Mouse (Mus musculus): Measurements from ENCODE around the gene Olfr986. TPM values are rescaled to one million over a fixed set of nuclear protein-coding genes. Genes with fewer than 3 reads are reported as not detected.
A peak's percentile ranks its signal among the peaks of the same experiment; 100 is the strongest.

The Olfr986 gene
- polyA plus RNA-seq, 1 experiment from 2014 or later: 0.08 TPM

DNA sequence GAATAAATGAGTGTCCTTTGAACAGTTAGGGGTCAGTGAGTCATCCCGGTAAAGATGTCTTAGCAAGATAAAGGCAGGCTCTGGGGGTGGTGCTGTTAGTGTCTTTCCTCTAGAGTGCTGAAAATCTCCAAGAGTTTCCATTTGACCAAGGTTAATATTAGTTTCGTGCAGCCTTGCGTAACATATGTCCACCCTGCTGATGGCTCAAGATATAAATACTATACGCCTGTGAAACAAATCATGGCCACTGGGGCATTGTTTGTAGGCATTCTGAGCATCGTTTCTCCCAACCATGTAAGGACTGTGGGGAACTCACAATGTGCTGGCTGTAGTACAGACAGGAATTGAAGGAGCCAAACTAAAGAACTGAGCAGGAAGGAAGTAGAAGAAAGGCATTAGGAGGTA lies 25.8 kb downstream of the Olfr986 start:
- 92% methylated on average over 5 of the region's 5 CpGs for WGBS
- peaks cover 38% of the 10 kb centered on the region for H3K36me3 ChIP-seq (replicated peaks)
- no peak overlapping the region for H3K4me2 ChIP-seq
- no peaks in the 10 kb centered on the region for H3K4me1 ChIP-seq
- ATAC-seq (replicated peaks): no peak
- no peak overlapping the region for H3K9ac ChIP-seq
- no peaks in the 10 kb centered on the region for H3K9me3 ChIP-seq
- no peak overlapping the region for H3K4me3 ChIP-seq
- H3K27me3 ChIP-seq (replicated peaks): no peaks in the 10 kb centered on the region
- no peak overlapping the region for H3K27ac ChIP-seq

DNA sequence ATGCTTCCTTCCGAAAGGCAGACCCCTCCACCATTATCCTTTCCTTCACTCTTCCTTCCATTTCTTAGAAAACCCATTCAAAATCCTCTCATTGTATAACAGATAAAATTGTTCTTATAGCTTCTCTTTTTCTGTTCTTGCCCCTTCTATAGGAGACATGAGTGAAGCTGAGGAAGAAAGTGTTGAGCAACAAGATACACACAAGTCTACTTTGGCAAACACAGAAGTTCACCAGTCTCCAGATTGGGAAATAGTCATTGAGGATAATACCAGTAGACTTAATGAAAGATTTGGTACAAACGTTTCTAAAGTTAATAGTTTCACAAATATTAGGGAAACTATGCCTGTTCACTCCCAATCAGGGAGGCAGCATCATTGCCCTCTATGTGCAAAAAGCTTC lies 30.0 kb downstream of the Olfr986 start:
- Histone ChIP-seq H3K4me1 (no peaks in the 10 kb centered on the region), H3K4me2 (no peak overlapping the region), H3K27ac (no peak overlapping the region), H3K9ac (no peak overlapping the region), H3K9me3 (no peaks in the 10 kb centered on the region), H3K36me3 (replicated peaks) (peaks cover 54% of the 10 kb centered on the region), H3K27me3 (replicated peaks) (no peaks in the 10 kb centered on the region), H3K4me3 (no peak overlapping the region)
- WGBS: 89% methylated on average over 2 of the region's 2 CpGs
- no peak for ATAC-seq (replicated peaks)

DNA sequence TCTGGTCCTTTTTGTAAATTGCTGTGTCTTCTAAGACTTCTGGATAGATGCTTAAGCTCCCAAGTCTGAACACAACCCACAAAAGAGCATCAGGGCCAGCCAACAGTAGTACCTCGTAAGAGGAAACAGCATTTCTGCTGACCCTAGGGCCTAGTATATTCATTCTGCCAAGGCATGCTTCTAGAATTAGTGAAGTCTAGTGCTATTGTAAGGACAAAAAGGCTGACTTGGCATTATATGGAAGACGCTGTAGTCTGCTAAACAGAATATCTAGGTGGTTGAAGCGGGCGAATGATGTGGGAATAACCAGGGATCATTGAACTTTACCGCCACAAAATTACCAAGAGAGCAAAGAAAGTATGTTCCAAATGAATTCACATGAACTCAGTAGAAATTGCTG lies 33.3 kb downstream of the Olfr986 start:
- H3K9ac ChIP-seq: no peak overlapping the region
- ATAC-seq (replicated peaks): no peak
- H3K27ac ChIP-seq: no peak overlapping the region
- no peak overlapping the region for H3K4me3 ChIP-seq
- H3K27me3 ChIP-seq (replicated peaks): no peaks in the 10 kb centered on the region
- H3K36me3 ChIP-seq (replicated peaks): peaks cover 40% of the 10 kb centered on the region
- no peaks in the 10 kb centered on the region for H3K9me3 ChIP-seq
- WGBS: 94% methylated on average over 5 of the region's 5 CpGs
- no peak overlapping the region for H3K4me2 ChIP-seq
- no peaks in the 10 kb centered on the region for H3K4me1 ChIP-seq

DNA sequence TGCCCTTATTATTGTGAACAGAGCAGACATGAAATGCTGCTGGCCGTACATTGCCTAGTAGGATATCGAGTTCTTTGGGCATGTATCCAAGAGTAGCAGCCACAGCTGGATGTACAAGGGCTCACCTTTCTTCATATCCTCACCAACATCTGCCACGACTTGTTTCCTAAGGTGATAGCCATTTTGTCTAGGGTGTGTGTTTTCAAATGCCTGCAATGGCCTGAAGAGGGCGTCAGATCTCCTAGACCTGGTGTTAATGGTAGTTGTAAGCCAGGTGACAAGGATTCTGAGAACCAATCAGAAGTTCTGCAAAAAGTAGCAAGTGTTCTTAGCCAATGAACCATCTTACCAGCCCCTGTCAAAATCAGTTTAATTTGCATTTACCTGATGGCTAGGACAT lies 35.9 kb downstream of the Olfr986 start:
- ATAC-seq (replicated peaks): no peak
- WGBS: 79% methylated on average over 4 of the region's 4 CpGs

DNA sequence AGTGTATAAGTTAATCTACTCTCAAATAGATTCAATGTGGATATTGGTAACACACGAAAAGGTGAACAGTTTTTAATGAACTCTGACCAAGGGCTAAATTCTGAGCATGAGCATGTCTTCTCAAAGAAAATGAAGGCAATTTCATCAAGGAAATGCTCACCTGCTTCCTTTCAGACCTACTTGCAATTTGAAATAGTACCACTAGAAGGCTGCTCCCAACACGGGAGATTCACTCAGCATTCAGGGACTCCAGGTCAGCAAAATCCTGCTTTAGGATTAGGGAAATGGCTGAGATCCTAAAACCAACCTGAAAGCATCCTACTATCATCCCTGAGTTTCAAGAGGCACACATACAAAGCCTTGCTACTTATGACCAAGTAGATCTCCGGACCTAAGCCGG lies 43.6 kb downstream of the Olfr986 start:
- WGBS: 69% methylated on average over 4 of the region's 4 CpGs
- H3K4me3 ChIP-seq: no peak overlapping the region
- peaks cover 9% of the 10 kb centered on the region; the same call in 1 of the 2 replicates for H3K4me1 ChIP-seq

More for the DNA sequence above, 35.9 kb downstream of the Olfr986 start:
- Histone ChIP-seq H3K36me3 (replicated peaks) (peaks cover 15% of the 10 kb centered on the region), H3K4me1 (no peaks in the 10 kb centered on the region), H3K27me3 (replicated peaks) (no peaks in the 10 kb centered on the region), H3K9ac (no peak overlapping the region), H3K4me3 (no peak overlapping the region), H3K27ac (no peak overlapping the region), H3K4me2 (no peak overlapping the region), H3K9me3 (no peaks in the 10 kb centered on the region)

DNA sequence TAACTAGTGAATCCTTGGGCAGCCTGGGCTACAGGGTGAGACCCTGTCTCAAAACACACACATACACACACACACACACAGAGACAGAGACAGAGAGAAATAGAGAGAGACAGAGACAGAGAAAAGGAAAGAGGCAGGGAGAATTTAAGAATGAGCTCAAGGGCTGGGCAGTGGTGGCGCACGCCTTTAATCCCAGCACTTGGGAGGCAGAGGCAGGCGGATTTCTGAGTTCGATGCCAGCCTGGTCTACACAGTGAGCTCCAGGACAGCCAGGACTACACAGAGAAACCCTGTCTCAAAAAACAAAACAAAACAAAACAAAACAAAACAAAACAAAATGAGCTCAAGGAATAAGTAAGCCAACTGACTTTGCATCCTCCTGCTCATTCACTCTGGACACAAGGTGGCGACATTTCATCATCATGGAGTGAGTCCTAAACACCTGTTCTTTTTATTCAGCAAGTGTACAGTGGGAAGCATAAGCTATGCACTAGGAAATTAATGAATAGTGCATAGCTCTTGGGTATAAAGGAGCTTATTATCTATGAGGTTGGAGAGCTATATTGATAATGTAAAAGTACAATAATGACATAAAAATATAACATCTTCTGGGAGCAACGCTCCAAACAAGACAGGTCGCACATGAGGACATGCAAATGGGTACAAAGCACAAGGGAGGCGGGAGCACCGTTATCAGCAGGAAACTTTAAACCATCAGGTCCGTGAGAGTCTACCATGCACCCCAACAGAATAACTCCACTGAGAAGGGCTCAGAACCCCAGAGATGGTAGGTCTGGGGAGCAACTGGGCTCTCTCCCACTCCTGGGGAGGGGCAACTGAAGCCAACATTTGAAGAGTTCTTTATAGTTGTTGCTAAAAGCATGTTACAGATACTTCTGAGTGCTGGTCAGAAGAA lies 47.4 kb downstream of the Olfr986 start:
- no peak overlapping the region for H3K4me2 ChIP-seq
- H3K36me3 ChIP-seq (replicated peaks): no peaks in the 10 kb centered on the region
- H3K4me1 ChIP-seq: peaks cover 11% of the 10 kb centered on the region; the same call in 1 of the 2 replicates
- no peak overlapping the region for H3K4me3 ChIP-seq
- H3K27me3 ChIP-seq (replicated peaks): no peaks in the 10 kb centered on the region
- no peak overlapping the region for H3K27ac ChIP-seq
- ATAC-seq (replicated peaks): peak; percentile 91
- no peak overlapping the region for H3K9ac ChIP-seq
- WGBS: 64% methylated on average over 10 of the region's 10 CpGs
- no peaks in the 10 kb centered on the region for H3K9me3 ChIP-seq

More for the DNA sequence above, 43.6 kb downstream of the Olfr986 start:
- no peak overlapping the region for H3K4me2 ChIP-seq
- no peaks in the 10 kb centered on the region for H3K9me3 ChIP-seq
- no peak overlapping the region for H3K27ac ChIP-seq
- no peaks in the 10 kb centered on the region for H3K36me3 ChIP-seq (replicated peaks)
- no peak for ATAC-seq (replicated peaks)
- H3K27me3 ChIP-seq (replicated peaks): no peaks in the 10 kb centered on the region
- H3K9ac ChIP-seq: no peak overlapping the region

DNA sequence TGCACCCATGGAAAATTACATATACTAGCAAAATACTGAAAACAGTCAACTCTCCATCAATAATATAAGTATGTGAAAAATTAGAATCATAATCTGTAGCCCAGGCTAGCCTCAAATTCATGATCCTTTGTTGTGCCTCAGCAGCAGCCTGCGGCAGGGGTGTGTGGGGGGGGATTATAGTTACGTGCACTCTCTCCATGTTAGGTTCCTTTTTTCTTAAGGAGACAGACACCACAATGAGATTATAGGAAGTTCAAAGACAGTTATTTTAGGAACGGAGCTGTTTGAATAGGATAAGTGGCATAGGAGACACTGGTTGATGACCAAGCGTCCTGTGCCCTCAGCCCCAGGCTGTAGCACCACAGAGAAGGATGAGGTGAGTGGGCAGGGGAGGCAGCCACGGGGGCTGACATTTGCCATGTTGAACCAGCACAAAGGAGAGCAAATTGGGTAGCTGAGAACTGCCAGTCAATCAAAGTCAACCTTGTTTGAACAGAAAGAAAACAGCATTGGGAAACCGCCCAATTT lies 48.1 kb downstream of the Olfr986 start:
- Histone ChIP-seq H3K36me3 (replicated peaks) (no peaks in the 10 kb centered on the region), H3K9me3 (no peaks in the 10 kb centered on the region), H3K9ac (no peak overlapping the region), H3K27me3 (replicated peaks) (no peaks in the 10 kb centered on the region), H3K4me2 (no peak overlapping the region), H3K4me3 (no peak overlapping the region), H3K27ac (no peak overlapping the region), H3K4me1 (peaks cover 11% of the 10 kb centered on the region; the same call in 1 of the 2 replicates)
- 30% methylated on average over 6 of the region's 6 CpGs for WGBS
- no peak for ATAC-seq (replicated peaks)

DNA sequence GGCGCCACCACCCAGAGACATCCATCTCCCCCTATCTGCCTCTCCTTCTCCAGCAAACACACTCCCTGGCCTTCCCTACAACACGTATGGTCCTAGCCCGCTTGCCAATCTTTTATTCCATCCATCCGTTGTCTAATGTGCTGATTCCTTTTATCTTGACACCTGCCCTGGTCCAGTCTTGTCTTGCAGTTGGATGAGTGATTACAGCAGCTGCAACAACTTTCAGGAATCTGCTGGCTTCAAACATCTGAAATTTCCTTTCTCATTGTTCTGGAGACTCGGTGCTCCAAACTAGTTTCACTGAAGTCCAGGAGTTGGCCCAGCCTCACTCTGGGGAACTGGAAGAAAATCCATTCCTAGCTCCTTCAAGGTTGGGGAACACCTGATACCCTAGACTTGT lies 48.8 kb downstream of the Olfr986 start:
- Histone ChIP-seq H3K27ac (no peak overlapping the region), H3K27me3 (replicated peaks) (no peaks in the 10 kb centered on the region), H3K36me3 (replicated peaks) (no peaks in the 10 kb centered on the region), H3K4me2 (no peak overlapping the region), H3K9ac (no peak overlapping the region), H3K4me3 (no peak overlapping the region), H3K4me1 (peaks cover 11% of the 10 kb centered on the region; the same call in 1 of the 2 replicates), H3K9me3 (no peaks in the 10 kb centered on the region)
- WGBS: 48% methylated on average over 5 of the region's 5 CpGs
- no peak for ATAC-seq (replicated peaks)

DNA sequence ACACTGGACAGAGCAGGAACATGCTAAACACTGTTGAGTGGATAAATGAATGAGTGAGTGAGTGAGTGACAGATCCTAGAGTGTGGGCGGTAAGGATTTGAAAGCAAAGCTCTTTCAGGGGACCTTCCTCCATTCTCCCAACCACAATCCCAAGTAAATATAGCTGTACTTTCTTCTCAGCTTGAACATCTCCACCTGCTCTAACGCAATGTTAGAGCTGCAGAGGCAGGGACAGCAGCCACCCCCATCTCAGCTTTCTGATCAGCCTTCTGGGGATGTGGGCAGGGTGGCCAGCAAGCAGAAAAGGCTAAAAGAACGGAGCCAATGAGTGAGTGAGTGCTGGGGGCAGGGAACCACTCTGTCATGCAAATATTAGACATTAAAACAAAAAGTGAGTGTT lies 50.3 kb downstream of the Olfr986 start:
- Histone ChIP-seq H3K27ac (no peak overlapping the region), H3K4me1 (peaks cover 11% of the 10 kb centered on the region; the same call in 1 of the 2 replicates), H3K4me2 (no peak overlapping the region), H3K36me3 (replicated peaks) (no peaks in the 10 kb centered on the region), H3K27me3 (replicated peaks) (no peaks in the 10 kb centered on the region), H3K9me3 (no peaks in the 10 kb centered on the region), H3K9ac (no peak overlapping the region), H3K4me3 (no peak overlapping the region)
- no peak for ATAC-seq (replicated peaks)
- WGBS: 82% methylated on average over 3 of the region's 3 CpGs

DNA sequence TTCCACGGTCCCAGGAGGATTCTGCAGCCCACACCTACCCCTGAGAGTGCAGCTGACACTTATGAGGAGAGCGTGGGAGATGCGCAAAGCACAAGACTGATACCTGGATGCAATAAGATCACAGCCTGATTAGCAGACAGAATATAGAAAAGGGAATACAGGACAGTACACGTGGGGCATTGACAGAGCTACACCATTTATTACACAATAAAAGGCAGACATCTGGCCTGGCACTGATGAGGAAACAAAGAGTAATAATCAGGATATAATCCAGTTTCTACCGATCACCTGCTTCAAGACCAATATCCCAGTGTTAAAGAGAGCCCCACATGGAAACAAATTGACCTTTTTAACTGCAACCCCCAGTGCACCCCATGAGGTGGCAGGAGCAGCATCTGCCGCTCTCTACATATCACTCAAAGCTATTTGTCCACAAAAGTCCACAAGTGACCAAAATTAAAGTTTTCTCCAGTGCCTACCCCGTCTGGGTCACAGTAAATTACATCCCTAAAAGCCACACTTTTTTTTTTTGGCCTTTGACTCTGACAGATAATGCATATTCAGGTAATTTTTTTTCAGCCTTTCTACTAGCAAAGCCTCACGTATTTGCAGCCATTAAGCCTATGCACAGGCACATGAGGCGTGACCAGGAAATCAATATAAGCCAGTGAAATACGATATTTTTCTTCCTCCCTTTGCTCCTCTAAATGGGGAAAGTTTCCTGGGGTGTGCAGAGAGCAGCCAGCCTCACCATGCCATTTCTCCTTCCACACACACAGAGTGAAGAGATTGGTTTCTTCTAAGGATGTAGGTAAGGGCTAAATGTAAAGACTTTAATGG lies 53.7 kb downstream of the Olfr986 start:
- no peak for ATAC-seq (replicated peaks)
- Histone ChIP-seq H3K27me3 (replicated peaks) (no peaks in the 10 kb centered on the region), H3K27ac (no peak overlapping the region), H3K4me1 (peaks cover under 1% of the 10 kb centered on the region; the same call in 1 of the 2 replicates), H3K9ac (no peak overlapping the region), H3K4me3 (no peak overlapping the region), H3K9me3 (no peaks in the 10 kb centered on the region), H3K36me3 (replicated peaks) (no peaks in the 10 kb centered on the region), H3K4me2 (no peak overlapping the region)
- 53% methylated on average over 10 of the region's 10 CpGs for WGBS

DNA sequence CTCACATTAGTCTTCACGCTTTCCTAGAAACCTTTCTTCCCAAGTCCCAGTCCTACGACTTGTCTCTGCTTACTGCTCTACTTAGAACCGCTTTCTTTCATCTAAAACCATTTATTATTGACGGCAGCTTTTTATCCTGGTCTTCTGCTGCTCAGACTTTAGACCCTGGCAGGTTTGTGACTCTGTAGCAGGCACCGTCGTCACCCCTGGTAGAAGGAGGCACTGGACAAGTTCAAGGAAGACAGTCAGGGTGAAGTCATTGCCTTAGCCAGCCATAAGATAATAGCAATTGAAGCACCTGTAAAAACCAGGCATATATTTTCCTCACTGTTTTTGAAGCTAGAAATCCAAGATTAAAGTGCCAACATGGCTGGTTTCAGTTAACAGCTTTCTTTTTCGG lies 54.5 kb downstream of the Olfr986 start:
- H3K4me1 ChIP-seq: no peaks in the 10 kb centered on the region
- no peak for ATAC-seq (replicated peaks)
- no peaks in the 10 kb centered on the region for H3K9me3 ChIP-seq
- no peak overlapping the region for H3K4me3 ChIP-seq
- H3K27ac ChIP-seq: no peak overlapping the region
- 82% methylated on average over 7 of the region's 7 CpGs for WGBS
- H3K4me2 ChIP-seq: no peak overlapping the region
- H3K9ac ChIP-seq: no peak overlapping the region
- no peaks in the 10 kb centered on the region for H3K27me3 ChIP-seq (replicated peaks)
- H3K36me3 ChIP-seq (replicated peaks): no peaks in the 10 kb centered on the region
